Mouse (Mus musculus) bone marrow, adult 2 months (tissue): ENCODE measurements around the gene Tmem8.

Experiments
- CTCF ChIP-seq: fragments of 200-500 bp; IDR thresholded peaks from 2 replicates; pipeline ENCODE4 v1.5.1; 2011; ENCODE audit warnings: low read length, control low read depth; ENCODE audit not compliant: control insufficient read depth, insufficient read depth
- POLR2A ChIP-seq: fragments of 200-500 bp; IDR thresholded peaks from 2 replicates; pipeline ENCODE4 v1.6.1; 2011; ENCODE audit warnings: low read depth, mild to moderate bottlenecking, control low read depth, low read length, borderline replicate concordance; ENCODE audit not compliant: control insufficient read depth

DNA sequence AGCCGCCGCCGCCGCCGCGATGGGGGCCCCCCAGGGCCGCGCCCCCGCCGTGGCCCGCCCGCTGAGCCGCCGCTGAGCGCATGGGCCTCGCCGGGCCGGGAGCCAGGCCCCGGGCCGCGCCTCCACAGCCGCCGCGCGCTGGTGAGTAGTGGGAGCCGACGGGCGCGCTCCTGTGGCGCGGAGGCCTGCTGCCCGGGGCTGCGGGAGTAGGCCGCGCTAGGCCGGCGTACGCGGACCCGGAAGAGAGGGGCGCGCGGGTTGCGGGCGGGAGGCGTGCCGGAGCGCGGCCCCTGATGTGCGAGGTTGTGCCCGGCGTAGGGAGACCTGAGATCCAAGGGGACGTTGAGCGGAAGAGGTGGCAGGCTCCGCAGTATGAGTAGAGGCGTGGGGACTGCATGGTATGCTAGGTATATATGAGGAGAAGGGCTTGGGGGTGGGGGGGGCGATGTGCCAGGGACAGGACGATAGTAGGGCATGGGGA lies 25.8 kb downstream of the Tmem8 start:
- no peak for TF ChIP-seq POLR2A
- TF ChIP-seq CTCF, result no peak
